Mouse (Mus musculus) forebrain, embryonic 13.5 days (tissue): Measurements from ENCODE around the gene Zfp672. TPM values are rescaled to one million over a fixed set of nuclear protein-coding genes. Genes with fewer than 3 reads are reported as not detected.

Experiments used
- ATAC-seq: fragments of 200-750 bp; cut with Nextera tagmentation; 2 replicates; pipeline ENCODE4 v1.8.0; 2017
- H3K27ac ChIP-seq: fragments of 300-500 bp; sonication (generic); 2 replicates; pipeline ENCODE4 v1.5.1; 2015; ENCODE audit warnings: inconsistent platforms, mild to moderate bottlenecking, moderate library complexity
- H3K27me3 ChIP-seq: fragments of 300-500 bp; sonication (generic); 2 replicates; pipeline ENCODE4 v1.6.1; 2015; ENCODE audit warnings: mild to moderate bottlenecking, inconsistent platforms
- H3K36me3 ChIP-seq: fragments of 300-500 bp; sonication (generic); 2 replicates; pipeline ENCODE4 v1.6.1; 2015; ENCODE audit warnings: mild to moderate bottlenecking, inconsistent platforms; ENCODE audit not compliant: poor library complexity, severe bottlenecking
- H3K4me1 ChIP-seq: fragments of 300-500 bp; sonication (generic); 2 replicates; pipeline ENCODE4 v1.6.1; 2015; ENCODE audit warnings: inconsistent platforms
- H3K4me2 ChIP-seq: fragments of 300-500 bp; sonication (generic); 2 replicates; pipeline ENCODE4 v1.6.1; 2015; ENCODE audit warnings: inconsistent platforms, mild to moderate bottlenecking, moderate library complexity
- H3K4me3 ChIP-seq: fragments of 300-500 bp; sonication (generic); 2 replicates; pipeline ENCODE4 v1.5.1; 2015; ENCODE audit warnings: mild to moderate bottlenecking, inconsistent platforms
- H3K9ac ChIP-seq: fragments of 300-500 bp; sonication (generic); 2 replicates; pipeline ENCODE4 v1.6.1; 2015; ENCODE audit warnings: mild to moderate bottlenecking, inconsistent platforms
- H3K9me3 ChIP-seq: fragments of 300-500 bp; sonication (generic); replicated peaks from 2 replicates; pipeline ENCODE4 v1.6.1; 2016; ENCODE audit warnings: inconsistent platforms
- WGBS: fragments of 180-500 bp; shearing (Covaris S2); methylation state at CpG from one replicate; pipeline ENCODE4 v1.1.7; 2015; 5-methylcytosine and 5-hydroxymethylcytosine counted together
- polyA plus RNA-seq: library from polyadenylated mRNA; unstranded; fragments of >200 nt; fragmentation: Nextera tagmentation; extraction: Ambion mirVana; gene quantifications from 2 replicates; pipeline ENCODE4 v1.2.1, GENCODE M21; 2015

Gene Zfp672
- polyA plus RNA-seq, 1 experiment from 2014 or later: 38.1 TPM

- H3K4me1 ChIP-seq: no peaks in the 10 kb centered on the region
- H3K4me3 ChIP-seq: no peak overlapping the region
- no peak overlapping the region for H3K4me2 ChIP-seq
- H3K27ac ChIP-seq: no peak overlapping the region
- no peak for ATAC-seq
- H3K27me3 ChIP-seq: no peaks in the 10 kb centered on the region
- H3K9ac ChIP-seq: no peak overlapping the region
- 86% methylated on average over 3 of the region's 3 CpGs for WGBS
- H3K36me3 ChIP-seq: peaks cover 7% of the 10 kb centered on the region; the same call in 1 of the 2 replicates
- H3K9me3 ChIP-seq: no peaks in the 10 kb centered on the region
These were observed 23.6 kb upstream of the Zfp672 start for GRCm38 (mm10) chr11:58353709-58354108.

DNA sequence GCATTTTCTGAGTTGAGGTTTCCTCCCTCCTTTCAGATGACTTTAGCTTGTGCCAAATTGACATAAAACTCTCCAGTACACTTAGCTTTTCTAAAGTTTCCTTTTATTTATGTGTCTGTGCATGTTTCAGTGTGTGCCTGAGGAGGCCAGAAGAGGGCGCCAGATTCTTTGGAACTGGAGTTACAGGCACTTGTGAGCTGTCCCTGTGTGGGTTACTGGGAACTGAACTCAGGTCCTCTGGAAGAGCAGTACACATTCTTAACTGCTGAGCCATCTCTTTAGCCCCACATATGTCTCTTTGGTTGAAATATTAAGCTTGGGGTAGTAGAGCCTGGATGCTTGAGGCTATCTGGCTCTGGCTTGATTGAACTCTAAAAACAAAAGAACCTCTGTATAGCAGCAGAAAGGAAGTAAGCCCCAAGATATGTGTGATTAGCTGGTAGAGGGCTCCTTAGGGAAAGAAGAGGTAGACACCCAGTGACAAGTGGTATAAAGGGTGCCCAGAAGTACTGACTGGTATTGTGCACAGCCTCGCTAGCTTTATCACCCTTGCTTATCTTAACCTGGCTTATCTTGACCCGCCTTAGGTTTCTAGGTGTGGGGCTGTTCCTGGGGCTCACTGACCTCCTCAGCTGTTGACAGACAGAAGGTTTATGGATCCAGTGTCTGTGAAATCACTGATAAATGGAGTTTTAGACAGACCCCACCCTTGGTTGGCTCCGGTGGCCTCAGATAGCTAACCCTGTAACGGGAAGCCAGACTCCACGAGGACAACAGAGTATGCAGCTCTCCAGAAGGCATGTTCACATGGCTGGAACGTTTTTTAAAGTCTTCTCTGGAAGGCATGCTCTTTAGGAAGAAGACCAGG lies 22.8 kb upstream of the Zfp672 start:
- WGBS: 65% methylated on average over 7 of the region's 7 CpGs
- no peaks in the 10 kb centered on the region for H3K4me1 ChIP-seq
- peaks cover 15% of the 10 kb centered on the region; the same call in 1 of the 2 replicates for H3K36me3 ChIP-seq
- no peak overlapping the region for H3K4me2 ChIP-seq
- H3K9me3 ChIP-seq: no peaks in the 10 kb centered on the region
- no peak overlapping the region for H3K9ac ChIP-seq
- no peak overlapping the region for H3K27ac ChIP-seq
- no peak for ATAC-seq
- no peaks in the 10 kb centered on the region for H3K27me3 ChIP-seq
- H3K4me3 ChIP-seq: no peak overlapping the region

- ATAC-seq: no peak
- Histone ChIP-seq H3K9me3 (no peaks in the 10 kb centered on the region), H3K36me3 (peaks cover 32% of the 10 kb centered on the region), H3K27me3 (no peaks in the 10 kb centered on the region), H3K27ac (no peak overlapping the region), H3K4me1 (no peaks in the 10 kb centered on the region), H3K4me3 (no peak overlapping the region), H3K4me2 (no peak overlapping the region), H3K9ac (no peak overlapping the region)
- 87% methylated on average over 5 of the region's 5 CpGs for WGBS
These were observed 21.0 kb upstream of the Zfp672 start for GRCm38 (mm10) chr11:58351179-58351578.

DNA sequence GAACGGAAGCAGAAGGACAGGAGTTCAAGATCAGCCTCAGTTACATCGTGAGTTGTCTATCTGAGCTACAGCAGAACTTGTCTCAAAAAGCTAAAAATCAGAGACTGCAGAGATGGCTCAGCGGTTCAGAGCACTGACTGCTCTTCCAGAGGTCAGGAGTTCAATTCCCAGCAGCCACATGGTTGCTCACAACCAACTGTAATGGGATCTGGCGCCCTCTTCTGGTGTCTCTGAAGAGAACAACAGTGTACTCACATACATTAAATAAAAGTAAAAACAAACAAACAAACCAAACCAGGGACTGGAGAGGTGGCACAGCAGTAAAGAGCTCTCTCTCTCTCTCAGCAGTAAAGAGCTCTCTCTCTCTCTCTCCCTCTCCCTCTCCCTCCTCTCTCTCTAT lies 20.5 kb upstream of the Zfp672 start:
- 70% methylated on average over 4 of the region's 4 CpGs for WGBS
- Histone ChIP-seq H3K9me3 (no peaks in the 10 kb centered on the region), H3K27me3 (no peaks in the 10 kb centered on the region), H3K4me1 (no peaks in the 10 kb centered on the region), H3K4me3 (no peak overlapping the region), H3K4me2 (no peak overlapping the region), H3K27ac (no peak overlapping the region), H3K9ac (no peak overlapping the region), H3K36me3 (peaks cover 38% of the 10 kb centered on the region)
- ATAC-seq: no peak

DNA sequence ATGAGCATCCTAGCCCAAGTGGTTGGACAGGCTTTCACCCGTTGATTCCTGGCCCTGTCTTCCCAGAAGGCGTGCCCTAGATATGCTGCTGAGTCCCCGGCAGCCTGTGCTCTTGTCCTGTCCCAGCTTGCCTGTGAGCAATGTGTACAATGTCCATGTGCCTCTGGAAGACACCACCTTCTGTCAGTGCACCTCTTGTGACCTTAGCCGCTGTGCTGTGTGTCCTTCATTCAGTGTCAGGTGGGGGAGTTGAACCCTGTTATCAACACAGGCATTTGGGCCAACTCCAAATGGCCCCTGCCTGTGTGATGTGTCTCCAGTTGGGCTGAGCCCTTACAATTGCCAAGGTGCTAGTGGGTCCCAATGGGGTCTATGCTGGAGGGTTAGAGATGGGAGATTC lies 16.6 kb upstream of the Zfp672 start:
- 95% methylated on average over 4 of the region's 4 CpGs for WGBS
- Histone ChIP-seq H3K9me3 (no peaks in the 10 kb centered on the region), H3K9ac (no peak overlapping the region), H3K4me3 (no peak overlapping the region), H3K27me3 (no peaks in the 10 kb centered on the region), H3K36me3 (peaks cover 70% of the 10 kb centered on the region), H3K4me1 (no peaks in the 10 kb centered on the region), H3K27ac (no peak overlapping the region), H3K4me2 (no peak overlapping the region)
- ATAC-seq: no peak

DNA sequence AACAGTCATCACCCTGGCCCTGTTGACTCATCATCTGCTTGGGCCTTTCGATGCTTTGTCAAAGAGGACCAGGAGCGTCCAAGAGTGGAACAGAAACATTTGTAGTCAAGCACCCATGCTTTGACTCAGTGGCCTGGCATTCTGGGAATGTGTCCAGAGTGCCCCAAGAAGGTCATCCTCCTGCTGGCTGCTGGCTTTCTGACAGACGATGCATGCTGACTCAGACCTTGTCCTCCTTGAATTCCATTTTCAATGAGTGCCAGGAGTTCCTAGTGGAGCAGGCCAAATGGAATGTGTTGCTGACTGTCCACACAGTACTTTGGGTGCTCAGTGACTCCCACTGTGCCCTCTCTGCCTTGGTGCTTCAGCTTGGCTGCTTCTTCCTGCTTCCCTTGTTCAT lies 4.6 kb upstream of the Zfp672 start:
- no peak overlapping the region for H3K4me3 ChIP-seq

GRCm38 (mm10) chr11:58331546-58331945 lies 1.4 kb upstream of the Zfp672 start:
- H3K27ac ChIP-seq: no peak overlapping the region
- peak overlapping the region; percentile 88 for H3K9ac ChIP-seq
- H3K4me3 ChIP-seq: peak overlapping the region; percentile 87
- ATAC-seq: no peak
- whole genome bisulfite sequencing: 90% methylated on average over 6 of the region's 6 CpGs
- H3K4me2 ChIP-seq: peak overlapping the region; percentile 97
- H3K27me3 ChIP-seq: no peaks in the 10 kb centered on the region
- no peaks in the 10 kb centered on the region for H3K9me3 ChIP-seq
- peaks cover 50% of the 10 kb centered on the region for H3K36me3 ChIP-seq
- H3K4me1 ChIP-seq: peaks cover 39% of the 10 kb centered on the region

More for the DNA sequence above, 4.6 kb upstream of the Zfp672 start:
- no peaks in the 10 kb centered on the region for H3K9me3 ChIP-seq
- no peaks in the 10 kb centered on the region for H3K27me3 ChIP-seq
- H3K9ac ChIP-seq: no peak overlapping the region; the same call in 1 of the 2 replicates
- H3K36me3 ChIP-seq: peaks cover 59% of the 10 kb centered on the region
- no peak overlapping the region for H3K27ac ChIP-seq
- ATAC-seq: no peak
- H3K4me2 ChIP-seq: no peak overlapping the region
- 87% methylated on average over 3 of the region's 3 CpGs for WGBS
- H3K4me1 ChIP-seq: peaks cover 26% of the 10 kb centered on the region

DNA sequence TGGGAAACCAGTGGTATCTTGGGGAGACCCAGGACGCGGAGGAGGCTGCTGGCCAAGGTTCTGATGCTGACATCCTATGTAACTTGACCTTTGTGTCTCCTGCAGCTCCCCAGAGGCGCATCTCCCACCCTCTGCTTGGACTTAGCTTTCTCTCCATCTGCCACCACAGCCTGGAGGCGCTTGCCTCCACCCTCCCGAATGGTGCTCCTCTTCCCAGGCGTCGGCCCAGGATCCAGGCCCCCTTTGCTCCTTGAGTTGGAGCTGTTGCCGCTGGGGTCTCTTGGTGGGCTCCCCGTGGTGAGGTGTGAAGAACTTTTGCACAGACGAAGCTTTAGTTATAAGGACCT lies 983 bp upstream of the Zfp672 start:
- Histone ChIP-seq H3K27me3 (no peaks in the 10 kb centered on the region), H3K9me3 (no peaks in the 10 kb centered on the region), H3K9ac (peak overlapping the region; percentile 88), H3K36me3 (peaks cover 47% of the 10 kb centered on the region), H3K27ac (no peak overlapping the region), H3K4me2 (peak overlapping the region; percentile 97), H3K4me1 (peaks cover 39% of the 10 kb centered on the region), H3K4me3 (peak overlapping the region; percentile 87)
- ATAC-seq: no peak; the same call in 1 of the 2 replicates
- WGBS: 23% methylated on average over 10 of the region's 10 CpGs

- no peaks in the 10 kb centered on the region for H3K27me3 ChIP-seq
- peak overlapping the region; percentile 88 for H3K9ac ChIP-seq
- peak overlapping the region; percentile 87 for H3K4me3 ChIP-seq
- H3K4me1 ChIP-seq: peaks cover 39% of the 10 kb centered on the region
- peak; percentile 34 for ATAC-seq
- under 1% methylated on average over 21 of the region's 21 CpGs for WGBS
- H3K27ac ChIP-seq: peak overlapping the region; percentile 32; the same call in 1 of the 2 replicates
- H3K4me2 ChIP-seq: peak overlapping the region; percentile 97
- no peaks in the 10 kb centered on the region for H3K9me3 ChIP-seq
- H3K36me3 ChIP-seq: peaks cover 42% of the 10 kb centered on the region
These were observed 248 bp downstream of the Zfp672 start for GRCm38 (mm10) chr11:58329906-58330275.

- WGBS: 98% methylated on average over 3 of the region's 3 CpGs
- H3K4me3 ChIP-seq: no peak overlapping the region
- H3K9ac ChIP-seq: no peak overlapping the region
- H3K4me2 ChIP-seq: no peak overlapping the region
- ATAC-seq: no peak
- H3K27me3 ChIP-seq: no peaks in the 10 kb centered on the region
- H3K4me1 ChIP-seq: peaks cover 38% of the 10 kb centered on the region
- H3K9me3 ChIP-seq: no peaks in the 10 kb centered on the region
- H3K36me3 ChIP-seq: peaks cover 21% of the 10 kb centered on the region
- H3K27ac ChIP-seq: no peak overlapping the region
These were observed 3.4 kb downstream of the Zfp672 start for GRCm38 (mm10) chr11:58326781-58327180.

GRCm38 (mm10) chr11:58324614-58325229 lies 5.4 kb downstream of the Zfp672 start:
- Histone ChIP-seq H3K9me3 (no peaks in the 10 kb centered on the region), H3K27ac (no peak overlapping the region), H3K36me3 (peaks cover 18% of the 10 kb centered on the region), H3K4me1 (peaks cover 33% of the 10 kb centered on the region), H3K9ac (no peak overlapping the region), H3K4me3 (no peak overlapping the region), H3K27me3 (no peaks in the 10 kb centered on the region), H3K4me2 (no peak overlapping the region)
- 86% methylated on average over 3 of the region's 3 CpGs for WGBS
- ATAC-seq: no peak

- Histone ChIP-seq H3K4me2 (peak overlapping the region; percentile 87), H3K36me3 (peaks cover 24% of the 10 kb centered on the region), H3K27me3 (no peaks in the 10 kb centered on the region), H3K9me3 (no peaks in the 10 kb centered on the region), H3K4me3 (peak overlapping the region; percentile 84), H3K4me1 (peaks cover 24% of the 10 kb centered on the region), H3K9ac (peak overlapping the region; percentile 94), H3K27ac (peak overlapping the region; percentile 95)
- ATAC-seq: no peak; the same call in 1 of the 2 replicates
- 13% methylated on average over 24 of the region's 24 CpGs for WGBS
These were observed 6.4 kb downstream of the Zfp672 start for GRCm38 (mm10) chr11:58323570-58324340.
